Mouse (Mus musculus): Measurements from ENCODE around the gene Ppp1r36. TPM values are rescaled to one million over a fixed set of nuclear protein-coding genes. Genes with fewer than 3 reads are reported as not detected.

Ppp1r36 gene
- polyA plus RNA-seq, 1 experiment, result not detected

DNA sequence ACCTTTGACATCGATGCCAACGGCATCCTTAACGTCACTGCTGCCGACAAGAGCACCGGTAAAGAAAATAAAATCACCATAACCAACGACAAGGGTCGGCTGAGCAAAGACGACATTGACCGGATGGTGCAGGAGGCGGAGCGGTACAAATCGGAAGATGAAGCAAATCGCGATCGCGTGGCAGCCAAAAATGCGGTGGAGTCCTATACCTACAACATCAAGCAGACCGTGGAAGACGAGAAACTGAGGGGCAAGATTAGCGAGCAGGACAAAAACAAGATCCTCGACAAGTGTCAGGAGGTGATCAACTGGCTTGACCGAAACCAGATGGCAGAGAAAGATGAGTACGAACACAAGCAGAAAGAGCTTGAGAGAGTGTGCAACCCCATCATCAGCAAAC is 11.4 kb upstream of the Ppp1r36 start:
- peak overlapping the region; percentile 90 for H3K4me3 ChIP-seq (ENCODE audit: low read depth, low read length)
- WGBS, result 6% methylated on average over 23 of the region's 23 CpGs
- TF ChIP-seq CTCF (IDR thresholded peaks at IDR 0.05; ENCODE audit: extremely low read depth, insufficient read length, insufficient replicate concordance, low read depth, low read length), result no peak
- no peak for TF ChIP-seq POLR2A (IDR thresholded peaks at IDR 0.05; ENCODE audit: low read depth, low read length)
- H3K27ac ChIP-seq (ENCODE audit: insufficient read depth, low read depth, low read length), result no peak overlapping the region
- H3K27me3 ChIP-seq (ENCODE audit: control insufficient read depth, insufficient read depth, low read length), result peaks cover 20% of the 10 kb centered on the region
- peaks cover 16% of the 10 kb centered on the region for H3K4me1 ChIP-seq (ENCODE audit: control insufficient read depth, insufficient read depth, insufficient read length, low read length)
- no peaks in the 10 kb centered on the region for H3K36me3 ChIP-seq (ENCODE audit: control insufficient read depth, insufficient read depth, low read length)

- TF ChIP-seq POLR2A (IDR thresholded peaks at IDR 0.05; ENCODE audit: low read depth, low read length), result no peak
- no peak for TF ChIP-seq CTCF (IDR thresholded peaks at IDR 0.05; ENCODE audit: extremely low read depth, insufficient read length, insufficient replicate concordance, low read depth, low read length)
- Histone ChIP-seq H3K27ac (ENCODE audit: insufficient read depth, low read depth, low read length) (no peak overlapping the region), H3K4me3 (ENCODE audit: low read depth, low read length) (no peak overlapping the region), H3K4me1 (ENCODE audit: control insufficient read depth, insufficient read depth, insufficient read length, low read length) (peaks cover 16% of the 10 kb centered on the region), H3K36me3 (ENCODE audit: control insufficient read depth, insufficient read depth, low read length) (no peaks in the 10 kb centered on the region), H3K27me3 (ENCODE audit: control insufficient read depth, insufficient read depth, low read length) (peaks cover 20% of the 10 kb centered on the region)
- WGBS, result 62% methylated on average over 1 of the region's 1 CpGs
Observed at GRCm38 (mm10) chr12:76407184-76407583, 10.2 kb upstream of the Ppp1r36 start.

- WGBS, result 62% methylated on average over 4 of the region's 4 CpGs
- Histone ChIP-seq H3K27ac (ENCODE audit: insufficient read depth, low read depth, low read length) (no peak overlapping the region), H3K4me3 (ENCODE audit: low read depth, low read length) (no peak overlapping the region), H3K4me1 (ENCODE audit: control insufficient read depth, insufficient read depth, insufficient read length, low read length) (peaks cover 16% of the 10 kb centered on the region), H3K27me3 (ENCODE audit: control insufficient read depth, insufficient read depth, low read length) (peaks cover 20% of the 10 kb centered on the region), H3K36me3 (ENCODE audit: control insufficient read depth, insufficient read depth, low read length) (no peaks in the 10 kb centered on the region)
- TF ChIP-seq POLR2A (IDR thresholded peaks at IDR 0.05; ENCODE audit: low read depth, low read length), result no peak
- TF ChIP-seq CTCF (IDR thresholded peaks at IDR 0.05; ENCODE audit: extremely low read depth, insufficient read length, insufficient replicate concordance, low read depth, low read length), result no peak
Observed at GRCm38 (mm10) chr12:76409166-76409565, 8.2 kb upstream of the Ppp1r36 start.

DNA sequence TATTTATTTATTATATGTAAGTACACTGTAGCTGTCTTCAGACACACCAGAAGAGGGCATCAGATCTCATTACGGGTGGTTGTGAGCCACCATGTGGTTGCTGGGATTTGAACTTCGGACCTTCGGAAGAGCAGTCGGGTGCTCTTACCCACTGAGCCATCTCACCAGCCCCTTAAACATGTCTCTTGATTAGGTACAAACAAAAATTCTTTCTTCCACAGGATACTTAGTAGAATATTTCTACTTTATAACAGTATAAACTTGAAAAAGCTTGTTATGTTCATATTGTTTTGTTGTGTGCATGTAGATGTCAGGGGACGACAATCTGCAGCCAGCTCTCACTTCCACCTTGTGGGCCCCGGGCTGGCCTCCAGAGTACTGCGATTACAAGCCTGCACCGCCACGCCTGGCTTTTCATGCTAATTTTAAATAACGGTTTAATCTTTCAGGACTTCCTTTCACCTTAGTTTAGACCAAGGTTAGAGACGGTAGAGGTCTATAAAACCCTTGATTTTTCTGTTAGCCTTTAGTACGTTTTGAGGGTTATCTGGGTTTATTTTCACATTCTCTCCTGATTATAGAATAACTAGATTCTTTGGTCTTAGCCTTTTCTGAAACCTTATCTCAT is 1.8 kb upstream of the Ppp1r36 start:
- H3K27ac ChIP-seq (ENCODE audit: insufficient read depth, low read depth, low read length), result no peak overlapping the region
- no peak overlapping the region for H3K4me3 ChIP-seq (ENCODE audit: low read depth, low read length)
- TF ChIP-seq POLR2A (IDR thresholded peaks at IDR 0.05; ENCODE audit: low read depth, low read length), result no peak
- no peak for TF ChIP-seq CTCF (IDR thresholded peaks at IDR 0.05; ENCODE audit: extremely low read depth, insufficient read length, insufficient replicate concordance, low read depth, low read length)
- H3K36me3 ChIP-seq (ENCODE audit: control insufficient read depth, insufficient read depth, low read length), result no peaks in the 10 kb centered on the region
- H3K27me3 ChIP-seq (ENCODE audit: control insufficient read depth, insufficient read depth, low read length), result peaks cover 8% of the 10 kb centered on the region; the same call in 1 of the 2 replicates
- WGBS, result 52% methylated on average over 12 of the region's 12 CpGs
- peaks cover 3% of the 10 kb centered on the region for H3K4me1 ChIP-seq (ENCODE audit: control insufficient read depth, insufficient read depth, insufficient read length, low read length)

DNA sequence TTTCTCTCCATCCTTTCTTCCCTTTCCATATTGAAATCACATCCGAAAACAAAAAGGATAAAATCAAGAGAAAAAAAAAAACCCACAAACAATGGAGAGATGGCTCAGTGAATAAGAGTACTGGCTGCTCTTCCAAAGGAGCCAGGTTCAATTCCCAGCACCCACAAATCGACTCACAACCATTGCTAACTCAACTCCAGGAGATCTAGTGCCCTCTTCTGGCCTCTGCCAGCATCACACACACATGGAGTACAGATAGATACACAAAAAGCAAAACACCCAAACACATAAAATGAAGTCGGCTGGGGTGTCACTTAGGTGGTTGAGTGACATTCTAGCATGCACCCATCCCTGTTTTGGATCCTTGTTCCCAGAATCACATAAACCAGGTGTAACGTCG is 1.0 kb downstream of the Ppp1r36 start:
- Histone ChIP-seq H3K4me1 (ENCODE audit: control insufficient read depth, insufficient read depth, insufficient read length, low read length) (peaks cover 3% of the 10 kb centered on the region), H3K27ac (ENCODE audit: insufficient read depth, low read depth, low read length) (no peak overlapping the region), H3K4me3 (ENCODE audit: low read depth, low read length) (no peak overlapping the region), H3K27me3 (ENCODE audit: control insufficient read depth, insufficient read depth, low read length) (peaks cover 8% of the 10 kb centered on the region; the same call in 1 of the 2 replicates), H3K36me3 (ENCODE audit: control insufficient read depth, insufficient read depth, low read length) (no peaks in the 10 kb centered on the region)
- TF ChIP-seq CTCF (IDR thresholded peaks at IDR 0.05; ENCODE audit: extremely low read depth, insufficient read length, insufficient replicate concordance, low read depth, low read length) (no peak), POLR2A (IDR thresholded peaks at IDR 0.05; ENCODE audit: low read depth, low read length) (no peak)
- 93% methylated on average over 5 of the region's 5 CpGs for WGBS

GRCm38 (mm10) chr12:76425256-76425655 is 7.9 kb downstream of the Ppp1r36 start:
- H3K4me3 ChIP-seq (ENCODE audit: low read depth, low read length), result no peak overlapping the region
- TF ChIP-seq CTCF (IDR thresholded peaks at IDR 0.05; ENCODE audit: extremely low read depth, insufficient read length, insufficient replicate concordance, low read depth, low read length) (no peak), POLR2A (IDR thresholded peaks at IDR 0.05; ENCODE audit: low read depth, low read length) (no peak)
- no peaks in the 10 kb centered on the region for H3K4me1 ChIP-seq (ENCODE audit: control insufficient read depth, insufficient read depth, insufficient read length, low read length)
- no peak overlapping the region for H3K27ac ChIP-seq (ENCODE audit: insufficient read depth, low read depth, low read length)
- WGBS, result 93% methylated on average over 3 of the region's 3 CpGs
- H3K36me3 ChIP-seq (ENCODE audit: control insufficient read depth, insufficient read depth, low read length), result no peaks in the 10 kb centered on the region
- H3K27me3 ChIP-seq (ENCODE audit: control insufficient read depth, insufficient read depth, low read length), result no peaks in the 10 kb centered on the region

GRCm38 (mm10) chr12:76427546-76427945 is 10.2 kb downstream of the Ppp1r36 start:
- Histone ChIP-seq H3K4me1 (ENCODE audit: control insufficient read depth, insufficient read depth, insufficient read length, low read length) (no peaks in the 10 kb centered on the region), H3K27me3 (ENCODE audit: control insufficient read depth, insufficient read depth, low read length) (no peaks in the 10 kb centered on the region), H3K27ac (ENCODE audit: insufficient read depth, low read depth, low read length) (no peak overlapping the region), H3K4me3 (ENCODE audit: low read depth, low read length) (no peak overlapping the region), H3K36me3 (ENCODE audit: control insufficient read depth, insufficient read depth, low read length) (no peaks in the 10 kb centered on the region)
- TF ChIP-seq POLR2A (IDR thresholded peaks at IDR 0.05; ENCODE audit: low read depth, low read length) (no peak), CTCF (IDR thresholded peaks at IDR 0.05; ENCODE audit: extremely low read depth, insufficient read length, insufficient replicate concordance, low read depth, low read length) (no peak)
- WGBS, result 58% methylated on average over 5 of the region's 5 CpGs

Measured in small intestine, adult 2 months (tissue).